Mouse (Mus musculus) spleen, adult 2 months (tissue): ENCODE measurements around the gene Emb.

Experiments used
- CTCF ChIP-seq: fragments of 200-500 bp; IDR thresholded peaks from 2 replicates; pipeline ENCODE4 v1.5.1; 2011; ENCODE audit warnings: mild to moderate bottlenecking, inconsistent platforms; ENCODE audit not compliant: insufficient read depth, insufficient read length, insufficient replicate concordance; ENCODE audit errors: extremely low read depth
- POLR2A ChIP-seq: fragments of 200-500 bp; IDR thresholded peaks from 2 replicates; pipeline ENCODE4 v1.6.1; 2011; ENCODE audit warnings: low read depth, low read length, inconsistent platforms

GRCm38 (mm10) chr13:117197666-117198065, 10.7 kb upstream of the Emb start:
- no peak for TF ChIP-seq CTCF
- TF ChIP-seq POLR2A, result no peak
